In the genomic region with DNA sequence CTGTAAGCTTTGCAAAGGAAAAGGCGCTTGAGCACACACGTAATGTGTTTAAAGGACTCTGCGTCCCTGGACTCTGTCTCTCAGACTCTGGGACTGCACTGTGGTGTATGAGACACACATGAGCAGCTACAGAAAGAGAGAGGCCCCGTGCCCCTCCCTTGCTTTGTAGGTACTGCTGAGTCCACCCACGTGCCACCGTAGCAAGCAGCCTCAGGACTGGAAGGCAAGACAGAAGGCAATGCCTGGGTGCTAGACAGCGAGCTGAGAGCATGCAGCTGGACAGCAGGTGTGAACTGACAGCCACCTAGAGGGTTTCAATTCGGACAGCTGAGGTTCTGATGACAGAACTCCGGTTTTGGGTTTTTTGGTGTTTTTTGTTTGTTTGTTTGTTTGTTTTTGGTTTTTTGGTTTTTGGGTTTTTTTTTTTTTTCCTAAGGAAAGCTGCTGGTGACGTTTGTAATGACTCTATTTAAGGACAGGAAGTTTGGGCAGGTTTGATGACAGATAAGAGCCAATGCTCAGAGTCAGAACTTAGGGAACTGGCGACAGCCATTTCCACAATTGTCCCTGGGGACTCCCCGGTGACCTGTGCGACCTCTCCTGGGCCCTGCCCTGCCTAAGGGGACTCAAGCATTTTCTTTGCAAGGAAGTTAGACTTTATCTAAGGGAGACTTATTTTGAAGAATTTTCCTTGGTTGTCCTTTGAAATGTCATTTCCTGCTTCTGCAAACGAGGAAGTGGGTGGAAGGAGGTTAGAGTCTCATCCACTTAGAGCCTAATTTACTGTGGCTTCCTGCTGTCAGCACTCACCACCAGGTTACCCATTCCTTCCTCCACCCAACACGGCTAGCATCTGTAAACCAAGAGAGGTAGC, we compare ENCODE assay signal across 7 mouse cellular contexts.
DNase-seq lines count a peak whose midpoint lies in the region; ATAC-seq and TF ChIP-seq lines count a peak whose summit lies in the region.

No protein-coding gene starts in this region.

- H3K36me3 ChIP-seq in lung, embryonic 15.5 days = no peaks in the 10 kb centered on the region

- DNase-seq in lung, adult 2 months = no peak
- peak; percentile 38 for DNase-seq in embryo, embryonic 10.5 days (ENCODE audit: low spot score)
- DNase-seq in kidney, adult 11 months = peak; percentile 86
- peak; percentile 22 for DNase-seq in spleen, adult 12 weeks (ENCODE audit: low spot score)
- no peak for DNase-seq in ovary, postnatal 36 days (ENCODE audit: low spot score)

- no peak overlapping the region for H3K4me3 ChIP-seq in lung, embryonic 15.5 days
- no peak overlapping the region for H3K4me3 ChIP-seq in lung, adult 2 months (replicated peaks; ENCODE audit: extremely low read depth, low read depth, low read length)

- no peaks in the 10 kb centered on the region for H3K9me3 ChIP-seq in lung, embryonic 15.5 days

- TF ChIP-seq CTCF in lung, adult 2 months (IDR thresholded peaks at IDR 0.05; ENCODE audit: insufficient read depth, low read length) = no peak

- H3K9ac ChIP-seq in lung, embryonic 15.5 days = no peak overlapping the region

- TF ChIP-seq POLR2A in lung, adult 2 months (IDR thresholded peaks at IDR 0.05; ENCODE audit: borderline replicate concordance, extremely low read depth, low read depth, low read length) = no peak

- no peaks in the 10 kb centered on the region for H3K27me3 ChIP-seq in lung, embryonic 15.5 days

- peaks cover 50% of the 10 kb centered on the region for H3K4me1 ChIP-seq in lung, embryonic 15.5 days
- H3K4me1 ChIP-seq in lung, adult 2 months (ENCODE audit: control insufficient read depth, insufficient read depth, low read length) = peaks cover 26% of the 10 kb centered on the region

- no peak overlapping the region for H3K4me2 ChIP-seq in lung, embryonic 15.5 days

- 38% methylated on average over 15 of the region's 15 CpGs for WGBS in lung, embryonic 15.5 days
- WGBS in lung, adult 2 months = 37% methylated on average over 15 of the region's 15 CpGs

- ATAC-seq in lung, embryonic 15.5 days (ENCODE audit: borderline replicate concordance, extremely low read depth, low FRiP score, low TSS enrichment) = no peak
- ATAC-seq in erythroid progenitor cell, adult 5-6 weeks (replicated peaks; ENCODE audit: low FRiP score, poor library complexity, severe bottlenecking) = no peak

- H3K27ac ChIP-seq in lung, embryonic 15.5 days = 0 out of 2 replicates have a peak overlapping the region, but pooled peaks have one; percentile 3

Comparison
In these comparisons a context has a peak if more than half of its experiments do, and no peak if none do; other contexts are left out.
1. DNase-seq: peak in embryo, embryonic 10.5 days (single experiment), kidney, adult 11 months (single experiment) and spleen, adult 12 weeks (single experiment); none in lung, adult 2 months (single experiment) and ovary, postnatal 36 days (single experiment).